Mouse (Mus musculus): ENCODE results near the gene Gnb2.

The Gnb2 gene

DNA sequence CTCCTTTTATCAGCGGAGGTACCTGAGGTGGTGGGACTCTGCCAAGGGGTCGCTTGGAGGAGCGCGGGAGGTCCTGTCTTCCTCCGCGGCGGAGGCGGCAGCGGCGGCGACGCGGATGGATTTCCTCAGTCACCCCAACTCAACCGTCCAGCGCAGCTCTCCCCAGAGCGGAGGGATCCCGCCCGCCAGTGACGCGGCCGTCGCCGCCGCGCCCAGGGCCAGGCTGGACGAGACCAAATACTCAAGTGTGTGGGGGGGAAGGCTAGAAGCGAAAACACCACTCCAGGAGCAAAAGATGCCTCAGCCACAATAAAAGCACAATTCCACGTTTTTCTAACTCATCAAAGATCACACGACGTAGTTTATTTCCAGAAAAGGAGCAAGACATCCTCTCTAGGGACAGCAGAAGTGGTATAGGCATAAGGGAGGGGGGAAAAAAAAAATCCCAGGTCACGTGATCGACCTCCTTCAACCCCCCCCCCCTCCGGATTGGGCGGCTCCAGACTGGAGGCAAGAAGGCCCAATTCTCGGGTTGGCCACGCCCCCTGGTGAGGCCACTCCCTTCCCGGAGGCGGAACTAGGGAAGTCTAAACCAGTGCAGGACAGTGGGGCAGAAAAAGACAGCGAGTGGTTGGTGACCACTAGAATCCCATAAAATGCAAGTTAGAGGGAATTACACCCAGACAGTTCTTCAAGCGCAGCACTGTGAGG, at the start of gene Gnb2, which contains the start of gene Epo:
Gnb2 (minus strand) TSS at position 394 of the 711 bp plus-strand sequence.
Epo (minus strand) TSS at position 126 of the 711 bp plus-strand sequence.
- DNase-seq, result peak; percentile 98 to 99

DNA sequence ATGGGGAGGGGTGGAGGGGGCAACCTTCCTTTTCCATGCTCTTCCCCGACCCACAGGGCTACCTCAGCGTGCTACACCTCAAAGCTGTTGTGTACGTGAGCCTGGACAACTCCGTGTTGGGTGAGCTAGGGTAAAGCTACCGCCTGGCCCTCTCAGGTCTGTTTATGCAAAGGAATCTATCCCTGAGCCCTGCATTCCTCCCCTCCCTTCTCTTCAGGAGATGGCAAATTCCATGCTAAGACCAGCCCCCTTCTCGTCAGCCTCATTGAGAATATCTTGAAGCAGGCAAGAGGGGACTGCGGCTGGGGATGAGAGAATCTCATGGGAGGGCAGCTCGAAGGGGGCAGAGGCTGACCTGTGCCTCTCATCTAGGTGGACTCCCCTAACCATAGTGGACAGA, 49.4 kb upstream of the Gnb2 start:
- no peak for DNase-seq

- DNase-seq, result no peak
These were observed 46.9 kb upstream of the Gnb2 start for GRCm38 (mm10) chr5:137580246-137580645.

GRCm38 (mm10) chr5:137574470-137574901, 41.2 kb upstream of the Gnb2 start:
- DNase-seq, result peak in 1 of 2 experiments; percentile 26

DNA sequence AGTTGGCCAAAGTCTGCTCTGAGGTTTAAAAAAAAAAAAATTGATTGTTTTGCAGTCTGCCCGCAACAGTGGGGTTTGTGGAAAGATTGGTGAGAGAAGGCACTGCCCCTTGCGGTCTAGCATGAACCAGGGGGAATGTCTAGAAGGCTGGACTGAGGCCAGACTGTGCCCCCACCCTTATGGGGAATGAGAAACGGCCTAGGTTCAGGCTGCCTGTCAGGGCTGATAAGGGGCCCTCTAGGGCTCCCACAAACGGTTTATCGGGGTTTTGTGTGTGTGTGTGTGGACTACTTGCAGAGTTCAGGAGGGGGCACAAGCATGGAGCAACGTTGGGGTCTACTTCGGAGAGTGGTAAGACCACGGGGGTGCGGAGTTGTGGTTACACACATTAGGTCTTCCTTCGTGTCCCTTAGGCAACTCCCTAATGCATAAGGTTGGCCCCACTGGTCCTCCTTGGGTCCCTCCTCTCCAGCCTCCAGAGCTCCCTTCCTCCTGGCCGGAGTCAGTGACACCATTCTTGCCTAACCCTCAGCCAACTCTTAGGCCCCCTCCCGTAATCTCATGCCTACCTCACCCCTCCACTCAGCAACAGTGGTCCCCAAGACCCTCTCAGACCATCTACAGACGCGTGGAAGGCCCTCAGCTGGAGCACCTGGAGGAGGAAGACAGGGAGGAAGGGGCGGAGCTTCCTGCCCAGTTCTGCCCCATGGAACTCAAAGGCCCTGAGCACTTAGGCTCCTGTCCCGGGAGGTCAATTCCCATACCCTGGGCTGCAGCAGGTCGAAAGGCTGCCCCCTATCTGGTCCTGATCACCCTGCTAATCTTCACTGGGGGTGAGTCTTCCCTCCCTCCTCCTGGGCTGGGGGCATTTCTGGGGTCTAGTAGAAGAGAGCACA, 37.6 kb upstream of the Gnb2 start:
- DNase-seq, result no peak

GRCm38 (mm10) chr5:137570181-137570580, 36.9 kb upstream of the Gnb2 start:
- no peak for DNase-seq

GRCm38 (mm10) chr5:137569665-137570064, 36.4 kb upstream of the Gnb2 start, which contains the start of gene Tfr2:
Tfr2 (plus strand) TSS chr5:137569840.
- DNase-seq, result peak; percentile 52 to 72

DNA sequence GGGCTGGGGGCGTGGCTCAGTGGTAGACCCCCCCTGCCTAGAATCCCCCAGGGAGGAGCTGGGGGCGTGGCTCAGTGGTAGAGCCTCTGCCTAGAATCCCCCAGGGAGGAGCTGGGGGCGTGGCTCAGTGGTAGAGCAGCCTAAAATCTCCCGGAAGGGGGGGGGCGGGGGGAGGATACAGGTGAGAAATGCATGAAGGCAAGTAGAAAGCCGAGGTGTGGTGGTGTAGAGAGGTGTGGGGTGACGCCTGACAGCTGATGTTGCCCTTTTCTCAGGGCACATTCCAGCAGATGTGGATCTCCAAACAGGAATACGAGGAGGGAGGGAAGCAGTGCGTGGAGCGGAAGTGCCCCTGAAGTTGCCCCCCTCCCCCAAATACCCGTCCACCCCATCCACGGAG, 35.7 kb upstream of the Gnb2 start:
- no peak for DNase-seq

GRCm38 (mm10) chr5:137568223-137568798, 35.0 kb upstream of the Gnb2 start:
- DNase-seq, result no peak

GRCm38 (mm10) chr5:137566416-137566815, 33.1 kb upstream of the Gnb2 start:
- DNase-seq, result no peak

DNA sequence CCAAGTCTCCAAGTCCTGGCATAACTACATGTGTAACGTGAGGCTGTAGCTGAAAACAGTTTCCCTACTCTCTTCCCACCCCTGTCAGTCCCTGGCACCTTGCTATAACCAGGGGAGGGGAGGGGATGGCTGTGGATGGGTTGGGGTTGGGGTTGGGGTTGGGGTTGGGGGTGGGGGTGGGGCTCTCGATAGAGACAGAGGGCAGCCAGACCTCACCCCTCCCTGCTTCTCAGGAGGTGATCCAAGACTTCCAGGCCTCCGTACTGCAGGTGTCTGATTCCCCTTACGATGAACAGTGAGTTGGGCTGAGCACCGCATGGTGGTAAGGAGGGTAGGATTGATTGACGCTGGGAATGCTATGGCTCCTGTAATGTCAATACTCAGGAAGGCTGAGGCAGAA, 32.4 kb upstream of the Gnb2 start:
- no peak for DNase-seq

- DNase-seq, result no peak
These were observed 29.7 kb upstream of the Gnb2 start for GRCm38 (mm10) chr5:137562965-137563364.

GRCm38 (mm10) chr5:137561556-137561955, 28.2 kb upstream of the Gnb2 start:
- DNase-seq, result no peak

- no peak for DNase-seq
These were observed 20.6 kb upstream of the Gnb2 start for GRCm38 (mm10) chr5:137553898-137554297.

GRCm38 (mm10) chr5:137553411-137553837, 20.1 kb upstream of the Gnb2 start, which contains the start of gene Actl6b:
Actl6b (plus strand) TSS chr5:137553517.
- DNase-seq, result peak; percentile 43 to 55

GRCm38 (mm10) chr5:137553000-137553399, 19.7 kb upstream of the Gnb2 start:
- no peak for DNase-seq

DNA sequence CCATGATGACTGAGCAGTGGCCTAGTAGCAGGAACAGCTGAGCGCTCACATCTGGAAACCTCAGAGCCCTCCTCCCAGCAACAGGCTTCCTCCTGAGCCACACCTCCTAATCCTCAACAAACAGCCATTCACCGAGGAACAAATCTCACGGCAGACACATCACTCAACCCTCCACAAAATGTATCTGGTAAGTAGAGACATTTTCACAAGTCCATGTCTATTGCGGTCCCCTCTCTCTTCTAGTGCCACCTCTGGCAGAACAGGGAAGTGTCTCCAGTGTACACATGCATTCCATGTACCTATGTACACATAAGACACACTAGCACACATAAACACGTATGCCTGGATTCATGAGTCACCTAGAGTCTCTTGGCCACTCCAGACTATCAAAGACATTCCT, 17.8 kb upstream of the Gnb2 start:
- DNase-seq, result no peak

DNA sequence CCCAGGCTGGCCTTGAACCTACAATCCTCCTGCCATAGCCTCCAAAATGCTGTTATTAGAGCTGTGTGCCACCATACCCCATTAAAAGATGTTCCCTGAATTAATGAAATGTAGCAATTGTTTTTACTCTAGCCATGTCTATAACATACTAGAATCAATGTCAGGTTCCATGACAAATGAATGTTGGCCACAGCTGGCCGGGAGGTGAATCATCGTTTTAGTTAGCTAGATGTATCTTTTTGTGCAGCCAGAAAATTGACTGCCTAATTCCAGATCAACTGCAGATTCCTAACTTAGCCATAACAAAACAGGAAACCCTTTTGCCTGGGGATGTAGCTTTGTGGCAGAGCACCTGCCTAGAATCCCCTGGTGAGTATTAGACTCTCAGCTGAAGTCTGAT, 16.5 kb upstream of the Gnb2 start:
- DNase-seq, result no peak

DNA sequence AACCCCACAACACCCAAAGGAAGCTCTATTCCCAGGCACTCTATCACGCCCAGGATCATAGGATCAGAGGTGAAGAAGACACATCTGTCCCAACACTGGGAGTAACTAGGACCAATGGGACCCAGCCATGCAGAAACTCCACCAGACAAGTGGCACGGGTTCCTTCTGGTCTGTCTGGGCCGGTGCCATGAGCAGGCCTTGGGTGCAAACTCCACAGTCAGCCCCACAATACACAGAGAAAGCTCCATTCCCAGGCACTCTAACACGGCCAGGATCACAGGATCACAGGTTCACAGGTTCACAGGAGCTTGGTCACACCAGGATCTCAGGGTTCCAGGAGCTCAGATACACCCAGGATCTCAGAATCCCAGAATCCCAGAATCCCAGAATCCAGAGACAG, 12.3 kb upstream of the Gnb2 start:
- DNase-seq, result peak in 1 of 2 experiments; percentile 32

DNA sequence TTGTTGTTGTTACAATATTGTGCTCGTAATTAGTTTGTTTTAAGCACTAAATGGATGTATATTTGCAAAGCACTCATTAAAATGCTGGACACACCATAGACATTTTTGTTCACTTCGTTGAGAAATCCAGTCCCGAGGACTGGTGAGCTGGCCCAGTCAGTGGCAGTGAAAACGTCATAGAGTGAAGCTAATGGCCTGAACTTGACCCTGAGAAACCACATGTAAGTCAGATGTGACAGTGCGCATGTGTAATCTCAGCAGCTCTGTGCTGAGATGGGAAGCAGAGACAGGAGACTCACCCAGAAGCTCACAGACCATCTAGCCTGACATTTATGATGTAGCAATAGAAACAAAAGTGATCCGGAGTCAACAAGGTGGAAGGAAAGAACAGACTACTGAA, 11.6 kb upstream of the Gnb2 start:
- no peak for DNase-seq

DNA sequence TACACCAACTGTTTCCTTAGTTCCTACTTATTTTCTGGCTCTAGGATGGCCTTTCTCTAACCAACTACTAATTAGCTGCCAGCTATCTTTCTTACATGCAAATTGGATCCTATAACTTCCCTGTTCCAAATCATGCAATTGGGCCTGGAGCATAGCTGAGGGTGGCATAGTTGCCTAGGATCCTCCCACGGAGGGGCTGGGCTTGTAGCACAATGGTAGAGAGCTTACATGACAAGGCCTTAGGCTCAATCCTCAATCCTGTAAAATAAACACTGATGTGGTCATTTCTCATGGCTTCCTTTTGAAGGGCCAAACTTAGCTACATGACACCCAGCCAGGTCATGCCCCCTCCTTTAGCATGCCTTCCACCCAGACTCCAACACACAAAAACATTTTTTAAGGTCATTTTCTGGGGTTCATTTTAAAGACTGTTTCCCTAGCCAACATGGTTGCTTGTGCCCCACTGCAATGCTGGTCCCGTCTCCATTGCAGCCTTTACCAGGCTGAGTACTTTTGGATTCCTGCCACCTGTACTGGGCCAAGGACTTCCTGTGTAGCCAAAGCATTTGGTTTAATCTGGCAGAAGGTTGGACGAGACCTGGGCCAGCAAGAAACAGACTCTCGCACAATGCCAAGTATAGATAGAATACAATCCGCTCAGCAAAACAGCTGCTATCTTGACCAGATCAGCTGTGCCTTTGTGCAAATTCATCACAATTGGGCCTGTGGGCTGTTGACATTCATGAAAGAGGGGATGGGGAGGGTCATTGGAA, 8.6 kb upstream of the Gnb2 start:
- DNase-seq, result no peak

DNA sequence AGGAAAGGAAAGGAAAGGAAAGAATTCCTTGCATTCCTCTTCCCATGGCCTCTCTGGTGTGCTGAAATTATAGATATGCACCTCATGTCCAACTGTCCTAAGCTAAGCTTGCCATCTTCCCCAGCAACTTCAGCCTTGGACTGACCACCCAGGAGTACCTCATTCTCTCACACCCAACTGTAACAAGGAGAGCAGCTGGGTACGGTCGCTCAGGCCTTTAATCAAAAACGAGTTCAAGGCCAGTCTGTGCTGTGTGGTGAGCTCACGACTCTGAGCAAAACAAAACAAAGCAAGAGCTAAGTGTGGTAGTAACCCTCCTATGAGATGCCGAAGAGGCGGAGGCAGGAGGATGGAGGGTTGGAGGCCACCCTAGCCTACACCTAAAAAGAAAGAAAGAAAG, 7.7 kb upstream of the Gnb2 start:
- no peak for DNase-seq

Data from kidney, adult 8-10 months (tissue).